Mouse (Mus musculus): ENCODE data around the gene Trmt61a.
"Not testable (repeated sequence)": the region's sequence is repeated elsewhere in the genome, so short reads cannot be mapped to it uniquely, and the experiment has no call there.

DNA sequence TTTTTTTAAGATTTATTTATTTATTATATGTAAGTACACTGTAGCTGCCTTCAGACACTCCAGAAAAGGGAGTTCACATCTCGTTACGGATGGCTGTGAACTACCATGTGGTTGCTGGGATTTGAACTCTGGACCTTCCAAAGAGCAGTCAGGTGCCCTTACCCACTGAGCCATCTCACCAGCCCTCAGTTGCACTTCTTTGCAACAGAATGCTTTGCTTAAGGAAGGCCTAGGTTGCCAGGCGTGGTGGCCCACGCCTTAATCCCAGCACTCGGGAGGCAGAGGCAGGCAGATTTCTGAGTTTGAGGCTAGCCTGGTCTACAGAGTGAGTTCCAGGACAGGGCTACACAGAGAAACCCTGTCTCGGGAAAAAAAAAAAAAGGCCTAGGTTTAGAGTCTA is 36.0 kb downstream of the Trmt61a start:
- TF ChIP-seq CTCF (conservative IDR thresholded peaks at IDR 0.05; ENCODE audit: low read length); NANOG (IDR thresholded peaks at IDR 0.05; ENCODE audit: borderline replicate concordance, low read length): not testable (repeated sequence)

All from E14TG2a.4 (cell line).